Mouse (Mus musculus): ENCODE measurements at regions not wholly inside any gene's neighbourhood (a gene's known extent, or its start where the extent isn't known, plus 50 kb on each side); places are given as distances from the start of the nearest gene placed in this dataset.

DNA sequence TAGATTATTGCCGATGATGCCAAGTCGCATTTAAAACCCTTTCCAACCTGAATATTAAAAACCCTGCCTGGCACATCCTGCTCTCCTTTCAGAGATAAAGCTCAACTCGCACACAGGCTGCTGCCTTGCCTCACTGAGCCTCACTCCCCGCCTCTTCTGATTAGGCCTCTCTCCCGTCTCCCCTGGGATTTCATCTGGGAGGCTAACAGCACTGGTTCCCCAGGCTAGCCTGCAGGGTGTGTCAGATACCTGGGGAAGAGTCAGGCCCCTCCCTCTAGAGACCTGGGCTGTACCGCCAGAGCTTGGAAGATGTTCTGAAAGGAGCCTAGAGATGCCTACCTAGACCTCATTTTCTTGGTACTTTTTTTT is 462.7 kb upstream of the Kif2a start:
- no peak for DNase-seq (ENCODE audit: low spot score)

- no peak for DNase-seq (ENCODE audit: low spot score)
Measured at GRCm38 (mm10) chr13:107483967-107484629, 462.2 kb upstream of the Kif2a start.

GRCm38 (mm10) chr13:107475166-107475565 is 453.2 kb upstream of the Kif2a start:
- no peak for DNase-seq (ENCODE audit: low spot score)

DNA sequence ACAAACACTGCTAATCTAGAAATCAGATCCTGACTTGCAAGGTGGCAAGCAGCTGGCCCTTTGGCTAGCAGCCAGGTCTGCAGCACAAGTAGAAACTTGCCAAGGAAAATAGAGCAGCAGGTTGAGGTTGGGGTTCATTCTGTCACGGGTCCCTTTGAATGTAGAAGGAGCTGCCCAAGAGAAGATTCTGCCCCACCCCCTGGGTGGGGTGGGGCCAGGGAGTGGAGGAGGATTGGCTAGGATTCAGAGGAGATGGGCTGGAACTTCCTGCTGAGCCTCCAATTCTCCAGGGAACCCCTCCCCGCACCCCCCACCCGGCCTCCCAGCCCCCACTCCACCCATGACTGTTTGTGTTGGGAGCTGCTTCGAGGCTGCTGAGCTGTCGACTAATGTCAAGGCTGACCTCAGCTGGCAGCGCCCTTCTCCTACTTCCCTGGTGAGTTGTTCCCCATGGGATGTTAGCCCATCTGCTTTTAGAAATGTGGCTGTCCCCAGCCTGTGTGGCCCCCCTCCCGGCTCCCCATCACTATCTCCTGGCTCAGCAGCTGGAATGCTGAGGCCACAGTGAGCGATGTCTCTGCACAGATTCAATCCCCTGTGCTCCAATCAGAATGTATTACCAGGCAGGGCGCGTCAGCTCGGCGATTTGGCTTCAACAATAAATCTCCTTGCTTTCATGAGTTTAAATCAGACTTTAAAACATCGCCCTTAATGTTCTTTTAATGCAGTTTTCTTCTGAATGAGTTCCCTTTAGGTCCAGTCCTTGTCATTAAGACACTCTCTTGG is 447.8 kb upstream of the Kif2a start:
- DNase-seq (ENCODE audit: low spot score) = no peak

DNA sequence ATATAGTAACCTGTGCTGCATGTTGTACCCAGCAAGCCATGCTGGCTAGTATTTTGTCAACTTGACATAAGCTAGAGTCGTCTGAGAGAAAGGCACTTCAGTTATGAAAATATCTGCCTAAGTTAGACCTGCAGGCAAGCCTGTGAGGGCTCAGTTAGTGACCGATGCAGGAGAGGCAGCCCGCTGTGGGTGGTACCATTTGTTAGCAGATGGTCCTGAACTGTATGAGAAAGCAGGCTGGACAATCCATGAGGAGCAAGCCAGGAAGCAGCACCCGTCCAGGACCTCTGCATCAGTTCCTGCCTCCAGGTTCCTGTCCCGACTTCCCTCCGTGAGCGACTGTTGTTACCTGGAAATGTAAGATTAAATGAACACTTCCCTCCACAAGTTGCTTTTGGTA is 440.9 kb upstream of the Kif2a start:
- no peak for DNase-seq (ENCODE audit: low spot score)

GRCm38 (mm10) chr13:107461048-107461912 is 439.4 kb upstream of the Kif2a start:
- DNase-seq (ENCODE audit: low spot score) = peak; percentile 50

DNA sequence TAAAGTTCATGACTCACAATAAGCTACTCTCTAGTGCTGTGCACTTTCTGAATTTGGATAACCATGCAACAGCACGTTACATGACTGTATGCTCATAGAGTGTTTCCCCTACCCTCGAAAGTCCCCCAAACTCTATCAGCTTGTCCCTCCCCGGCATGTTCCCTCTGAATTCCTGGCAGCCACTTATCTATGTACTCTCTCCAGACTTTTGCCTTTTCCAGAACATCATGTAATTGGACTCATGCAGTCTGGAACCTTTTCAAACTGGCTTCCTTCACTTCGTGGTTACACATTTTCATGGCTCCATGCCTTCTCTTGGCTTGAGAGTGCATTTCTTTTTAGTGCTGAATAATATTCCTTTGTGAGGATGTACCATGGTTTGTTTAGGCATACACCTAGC is 436.8 kb upstream of the Kif2a start:
- no peak for DNase-seq (ENCODE audit: low spot score)

DNA sequence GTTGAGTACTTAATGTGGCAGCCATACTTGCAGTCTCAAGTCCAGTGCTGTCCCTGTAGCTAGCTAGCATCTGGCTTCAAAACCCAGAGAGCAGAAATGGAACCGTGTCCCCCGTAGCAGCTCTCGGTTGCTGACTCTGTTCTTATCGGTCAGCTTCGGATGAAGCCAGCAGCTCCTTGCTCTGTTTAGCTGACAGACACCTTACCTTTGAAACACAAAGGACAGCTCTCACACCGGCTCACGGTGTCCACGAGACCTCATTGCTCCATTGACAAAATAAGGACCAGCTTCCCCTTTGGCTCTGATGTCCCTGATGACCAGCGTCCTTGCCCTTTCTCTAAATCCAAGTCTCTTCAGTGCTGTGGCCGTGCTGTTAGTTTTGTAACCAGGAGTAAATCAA is 435.3 kb upstream of the Kif2a start:
- no peak for DNase-seq (ENCODE audit: low spot score)

- no peak for DNase-seq (ENCODE audit: low spot score)
Measured at GRCm38 (mm10) chr13:107456394-107456793, 434.5 kb upstream of the Kif2a start.

- peak; percentile 33 for DNase-seq (ENCODE audit: low spot score)
Measured at GRCm38 (mm10) chr13:107449598-107450179, 427.8 kb upstream of the Kif2a start.

- no peak for DNase-seq (ENCODE audit: low spot score)
Measured at GRCm38 (mm10) chr13:107447813-107448212, 425.9 kb upstream of the Kif2a start.

DNA sequence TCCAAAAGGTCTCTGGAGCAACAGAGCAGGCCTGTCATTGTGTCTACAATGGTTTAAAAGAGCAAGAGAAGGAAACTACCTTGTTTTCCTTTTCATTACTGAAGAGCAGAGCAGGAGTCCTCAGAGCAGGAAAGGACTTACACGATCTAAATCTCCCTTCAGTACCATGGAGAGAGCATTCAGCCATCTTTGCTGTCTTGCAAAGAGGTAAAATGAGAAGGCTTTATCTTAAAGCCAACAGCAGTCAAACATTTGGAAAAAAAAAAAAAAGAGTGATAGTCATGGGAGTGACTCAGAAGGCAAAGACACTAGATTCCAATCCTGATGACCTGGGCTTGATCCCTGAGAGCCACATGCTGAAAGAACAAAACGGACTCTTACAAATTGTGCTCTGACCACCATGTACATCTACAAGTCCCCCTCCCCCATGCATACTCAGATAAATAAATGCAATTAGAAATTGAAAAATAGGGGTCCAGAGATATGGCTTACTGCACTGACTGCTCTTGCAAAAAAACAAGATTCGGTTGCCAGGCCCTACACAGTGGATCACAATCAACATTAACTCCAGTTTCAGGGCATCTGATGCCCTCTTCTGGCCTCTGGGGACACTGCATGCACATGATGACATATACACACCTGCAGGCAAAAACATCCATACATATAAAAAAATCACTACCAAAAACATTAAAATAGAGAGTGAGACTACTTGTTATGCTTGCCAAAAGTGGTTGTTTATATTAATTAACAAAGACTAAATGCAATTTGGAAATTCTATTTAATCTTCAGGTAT is 397.6 kb upstream of the Kif2a start:
- DNase-seq (ENCODE audit: low spot score) = no peak

- no peak for DNase-seq (ENCODE audit: low spot score)
Measured at GRCm38 (mm10) chr13:107410267-107410666, 388.3 kb upstream of the Kif2a start.

- peak; percentile 6 for DNase-seq (ENCODE audit: low spot score)
Measured at GRCm38 (mm10) chr13:107407674-107408026, 385.7 kb upstream of the Kif2a start.

GRCm38 (mm10) chr13:107406977-107407673 is 385.2 kb upstream of the Kif2a start:
- peak; percentile 15 for DNase-seq (ENCODE audit: low spot score)

- DNase-seq (ENCODE audit: low spot score) = no peak
Measured at GRCm38 (mm10) chr13:107398621-107399363, 376.9 kb upstream of the Kif2a start.

DNA sequence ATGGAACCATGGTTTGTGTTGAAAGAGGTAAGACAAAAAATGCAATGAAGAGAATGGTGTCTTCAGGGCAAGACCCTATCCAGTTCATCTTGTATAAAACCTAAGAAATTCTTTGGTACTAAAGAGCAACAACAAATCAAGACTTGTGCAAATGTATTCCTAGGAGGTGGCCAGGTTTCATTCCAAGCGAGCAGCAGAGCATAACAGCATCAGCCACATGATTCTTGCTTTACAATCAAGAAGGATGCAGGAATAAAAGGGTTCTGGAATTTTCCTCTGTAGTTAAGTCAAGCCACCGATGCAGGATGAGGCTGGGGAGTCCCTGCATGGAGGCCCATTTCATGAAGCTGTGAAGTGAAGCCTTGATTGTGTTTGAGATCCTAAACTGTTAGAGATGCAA is 374.1 kb upstream of the Kif2a start:
- DNase-seq (ENCODE audit: low spot score) = no peak

DNA sequence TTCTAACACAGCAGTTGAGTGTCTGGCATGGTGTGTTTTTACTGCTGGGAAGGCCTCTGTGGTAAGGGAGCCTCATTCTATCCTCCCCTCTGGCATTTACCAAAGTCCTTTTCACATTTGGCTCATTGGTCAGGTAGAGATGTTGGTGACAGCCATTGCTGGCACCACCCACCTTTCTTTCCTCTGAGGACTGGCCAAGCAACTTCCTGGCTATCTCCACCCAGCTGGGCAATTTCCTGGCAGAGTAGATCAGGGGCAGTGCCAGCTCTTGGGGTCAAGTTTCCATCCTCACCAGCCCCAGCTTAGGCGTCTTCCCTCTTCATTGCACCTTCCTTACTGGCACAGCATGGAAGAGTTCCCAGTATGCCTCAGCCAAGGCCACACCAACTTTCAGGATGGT is 372.5 kb upstream of the Kif2a start:
- no peak for DNase-seq (ENCODE audit: low spot score)

DNA sequence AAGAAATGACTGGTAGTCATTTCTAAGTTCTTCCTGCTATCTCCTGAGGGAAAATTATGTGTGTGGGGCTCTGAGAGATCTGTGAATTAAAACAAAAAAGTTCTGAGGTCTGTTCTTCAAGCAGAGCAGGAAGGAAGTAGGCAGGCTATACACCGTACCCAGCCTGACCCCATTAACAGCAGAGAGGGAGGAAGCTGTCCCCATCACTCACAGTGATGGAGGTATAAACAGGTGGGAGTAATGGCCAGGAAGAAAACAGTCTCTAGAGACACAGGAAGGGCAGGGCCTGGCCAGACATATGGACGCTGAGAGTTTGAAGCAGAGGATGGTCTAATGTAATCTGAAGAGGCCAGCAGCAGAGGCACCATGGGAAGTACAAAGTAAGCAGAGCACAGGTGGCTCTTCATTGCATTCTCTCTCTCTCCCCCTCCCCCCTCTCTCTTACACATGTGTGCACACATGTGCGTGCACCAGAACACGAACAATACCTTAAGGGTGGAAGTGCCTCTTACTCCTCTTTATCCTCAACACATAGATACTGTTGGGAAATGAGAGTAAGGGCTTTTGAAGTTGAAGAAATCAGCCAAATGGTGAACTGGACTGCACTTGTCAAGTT is 367.7 kb upstream of the Kif2a start:
- no peak for DNase-seq (ENCODE audit: low spot score)

- no peak for DNase-seq (ENCODE audit: low spot score)
Measured at GRCm38 (mm10) chr13:107389074-107389473, 367.1 kb upstream of the Kif2a start.

All from layer of hippocampus, adult 9-10 months (tissue).